8 mouse cellular contexts compared by ENCODE assay signal in genomic region chr9:37430582-37430981, GRCm38 (mm10). TPM values are rescaled to one million over a fixed set of nuclear protein-coding genes. Genes with fewer than 3 reads are reported as not detected.
A peak's percentile ranks its signal among the peaks of the same experiment; 100 is the strongest.
DNase-seq lines count a peak whose midpoint lies in the region; ATAC-seq and TF ChIP-seq lines count a peak whose summit lies in the region.

No protein-coding gene starts in this region.

- peak; percentile 76 for ATAC-seq in activated CD4-positive, CD25-positive, alpha-beta regulatory T cell, adult 4 months
- ATAC-seq in megakaryocyte-erythroid progenitor cell, adult 5-6 weeks (replicated peaks; ENCODE audit: low FRiP score, low TSS enrichment, poor library complexity, severe bottlenecking) = peak; percentile 84

- peak; percentile 98 for TF ChIP-seq CTCF in left cerebral cortex, adult 2 months (IDR thresholded peaks at IDR 0.05)

- H3K4me3 ChIP-seq in left cerebral cortex, adult 2 months = peak overlapping the region; percentile 35; the same call in 1 of the 2 replicates

- intact Hi-C loops in left cerebral cortex, adult 2 months (cut with DNase I) = loop anchor here (2.0 to 5.0 kb wide), 3 partner anchors 114 to 504 kb away; no protein-coding TSS in a partner anchor

- peak; percentile 83 to 91 for DNase-seq in cerebellum, postnatal 4 days (ENCODE audit: low spot score in 2 of 2)
- peak; percentile 90 for DNase-seq in gastrocnemius, postnatal 10 days
- DNase-seq in hindlimb bud, embryonic 11.5 days (ENCODE audit: extremely low spot score, low read depth, low spot score) = peak; percentile 86
- peak; percentile 87 to 94 for DNase-seq in left cerebral cortex, adult 2 months (ENCODE audit: extremely low spot score in 1 of 2, low spot score in 2 of 2)
- peak; percentile 96 for DNase-seq in right cerebral cortex, postnatal 14 days
- peak; percentile 70 to 85 for DNase-seq in urinary bladder, postnatal 4 days (ENCODE audit: low spot score in 2 of 2)

- peak overlapping the region; percentile 37 for H3K27ac ChIP-seq in left cerebral cortex, adult 2 months

RNA-seq across cellular contexts. Expression of gene Robo3, which starts 2.5 kb away (rescaled TPM):
- polyA plus RNA-seq in activated CD4-positive, CD25-positive, alpha-beta regulatory T cell, adult 4 months (2017; shearing (Covaris generic)) = not detected
- total RNA-seq in gastrocnemius, postnatal 10 days (2021) = under 1 TPM; 0.18 to 0.21 TPM
- 10 to 100 TPM; 30.9 to 34.3 TPM for total RNA-seq in left cerebral cortex, adult 2 months (2021)
- total RNA-seq in megakaryocyte-erythroid progenitor cell, adult 5-6 weeks (2014; fragmentation: Nextera tagmentation) = 3.6 and 4.1 TPM in 2 replicates
- total RNA-seq in megakaryocyte-erythroid progenitor cell, adult 5-6 weeks (2017) = 1.1 and 1.3 TPM in 2 replicates

RNA-seq across cellular contexts. Expression of gene Robo4, which starts 28.9 kb away (rescaled TPM):
- polyA plus RNA-seq in activated CD4-positive, CD25-positive, alpha-beta regulatory T cell, adult 4 months (2017; shearing (Covaris generic)) = not detected
- 10 to 100 TPM; 21.1 to 25.4 TPM for total RNA-seq in gastrocnemius, postnatal 10 days (2021)
- total RNA-seq in left cerebral cortex, adult 2 months (2021) = 1 to 10 TPM; 8.0 to 9.5 TPM
- 0.33 TPM in 1 of 2 replicates, not detected in the other for total RNA-seq in megakaryocyte-erythroid progenitor cell, adult 5-6 weeks (2014; fragmentation: Nextera tagmentation)
- total RNA-seq in megakaryocyte-erythroid progenitor cell, adult 5-6 weeks (2017) = 0.61 TPM in 1 of 2 replicates, not detected in the other

RNA-seq across cellular contexts. Expression of gene Msantd2, which starts 58.5 kb away (rescaled TPM):
- polyA plus RNA-seq in activated CD4-positive, CD25-positive, alpha-beta regulatory T cell, adult 4 months (2017; shearing (Covaris generic)) = 1 to 10 TPM; 7.9 to 9.3 TPM
- total RNA-seq in gastrocnemius, postnatal 10 days (2021) = 10 to 100 TPM in 1 of 2 experiments, 1 to 10 TPM in 1; 8.9 to 12.3 TPM
- total RNA-seq in left cerebral cortex, adult 2 months (2021) = 10 to 100 TPM; 21.4 to 26.7 TPM
- 15.0 and 36.3 TPM in 2 replicates for total RNA-seq in megakaryocyte-erythroid progenitor cell, adult 5-6 weeks (2014; fragmentation: Nextera tagmentation)
- 17.1 and 21.6 TPM in 2 replicates for total RNA-seq in megakaryocyte-erythroid progenitor cell, adult 5-6 weeks (2017)

Comparison
In these comparisons a context has a peak if more than half of its experiments do, and no peak if none do; other contexts are left out.
1. Peak in every context shown above with its lines: DNase-seq, ATAC-seq, H3K4me3 ChIP-seq and H3K27ac ChIP-seq.
2. RNA of gene Robo3, which starts 2.5 kb away (total RNA-seq): 30.9 to 34.3 TPM in left cerebral cortex, adult 2 months; 1.1 to 4.1 TPM in megakaryocyte-erythroid progenitor cell, adult 5-6 weeks and 0.18 to 0.21 TPM in gastrocnemius, postnatal 10 days; every median in the first group is over 4 times any median in the second.
3. RNA of gene Robo4, which starts 28.9 kb away (total RNA-seq): 21.1 to 25.4 TPM in gastrocnemius, postnatal 10 days and 8.0 to 9.5 TPM in left cerebral cortex, adult 2 months; 0.33 to 0.61 TPM in megakaryocyte-erythroid progenitor cell, adult 5-6 weeks; every median in the first group is over 4 times any median in the second.